Mouse (Mus musculus) heart, postnatal 10 days (tissue): ENCODE data around the gene Pdk2. TPM values are rescaled to one million over a fixed set of nuclear protein-coding genes. Genes with fewer than 3 reads are reported as not detected.

Experiments used
- DNase-seq, 2 experiments: peaks; one replicate each; pipeline ENCODE4 v3.0.0; 2021
- intact Hi-C: fragments of 180-260 bp; cut with DNase I; formaldehyde crosslinking; loops from one replicate; pipeline ENCODE4 v1.15.1; 2025
- total RNA-seq, 2 experiments: library from RNA; stranded (reverse); gene quantifications; 2 replicates each; pipeline ENCODE4 v1.2.3; 2021

Gene Pdk2
- total RNA-seq, 2 experiments from 2014 or later = 261 to 278 TPM

DNA sequence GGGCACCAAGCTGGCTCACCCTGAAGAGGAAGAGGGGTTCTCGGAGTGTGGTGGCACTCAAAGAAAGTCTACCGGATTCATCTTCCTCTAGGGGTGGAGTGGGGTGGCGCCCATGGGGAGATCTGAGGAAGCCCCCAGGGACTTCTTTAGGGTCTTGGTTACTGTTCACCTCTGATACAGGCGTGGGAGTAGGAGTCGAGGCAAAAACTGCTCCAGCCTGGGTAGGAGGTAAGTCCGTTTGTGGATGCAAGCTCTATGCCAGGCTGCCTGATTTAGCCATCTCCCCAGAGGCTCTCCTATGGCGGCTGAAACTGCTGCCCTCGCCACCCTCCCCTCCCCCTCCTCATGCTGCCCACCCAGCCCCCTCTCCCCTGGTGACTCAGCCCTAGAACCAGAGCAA, 31.0 kb upstream of the Pdk2 start:
- intact Hi-C loops = no loop called here
- DNase-seq = no peak

DNA sequence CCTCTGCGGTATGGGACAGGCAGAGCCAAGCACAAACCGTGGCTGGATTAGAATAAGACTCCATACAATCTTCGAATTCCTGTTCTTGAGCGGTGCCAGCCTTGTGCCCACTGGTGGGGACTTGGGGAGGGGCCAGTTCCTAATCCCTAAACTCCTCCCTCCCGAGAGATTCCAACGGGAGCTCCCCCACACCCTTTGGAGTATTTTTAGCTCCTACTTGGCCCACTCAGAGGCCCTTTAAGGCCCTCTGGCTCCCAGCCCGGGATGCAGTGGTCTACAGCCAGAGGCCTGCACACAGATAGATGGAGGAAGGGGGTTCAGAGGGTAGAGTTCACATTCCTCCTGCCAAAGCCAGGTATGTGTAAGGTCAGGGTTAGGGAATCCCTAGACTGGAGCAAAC, 30.1 kb upstream of the Pdk2 start:
- peak; percentile 84 to 85 for DNase-seq
- intact Hi-C loops = no loop called here

DNA sequence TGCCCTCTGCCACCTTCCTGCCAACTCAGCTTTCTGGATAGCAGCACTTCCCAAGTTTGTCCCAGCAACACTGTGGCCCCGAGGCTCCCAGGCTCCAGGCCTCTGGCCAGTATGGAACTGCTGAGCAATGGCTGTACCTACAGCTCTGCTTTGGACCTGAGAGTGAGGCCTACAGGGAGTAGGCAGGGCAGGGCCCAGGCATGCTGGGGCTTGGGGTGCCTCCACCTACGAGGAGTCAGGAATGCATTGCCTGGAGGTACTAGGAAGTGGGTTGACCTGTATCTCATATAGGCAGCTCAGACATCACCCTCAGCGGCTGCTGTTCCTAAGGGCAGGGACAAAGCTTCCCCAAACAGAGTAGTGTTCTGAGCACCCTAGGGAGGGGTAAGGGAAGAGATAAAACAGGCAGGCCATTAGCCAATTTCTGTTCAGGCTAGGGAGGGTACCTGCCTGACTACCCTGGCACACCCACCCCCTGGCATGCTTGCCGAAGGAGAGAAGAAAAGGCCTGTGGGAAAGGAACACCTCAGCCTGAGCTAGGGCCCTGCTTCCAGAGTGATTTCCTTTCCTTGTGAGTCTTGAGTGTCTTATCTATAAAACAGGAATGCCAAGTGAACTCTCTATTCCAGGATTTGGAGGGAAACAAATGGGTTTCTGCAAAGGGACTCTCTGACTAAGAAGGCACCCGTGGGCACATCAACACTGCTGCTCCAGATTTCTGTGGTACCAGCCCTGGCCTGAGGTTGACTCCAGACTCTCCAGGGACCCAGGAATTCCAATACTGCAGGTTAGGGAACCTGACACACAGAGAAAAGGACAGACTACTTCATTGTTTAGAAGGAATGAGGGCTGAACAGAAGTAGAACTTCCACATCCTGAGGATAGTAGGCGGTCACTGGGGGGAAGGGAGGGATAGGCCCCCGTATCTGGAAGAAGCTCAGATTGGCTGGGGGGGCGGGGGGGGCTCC, 29.3 kb upstream of the Pdk2 start:
- DNase-seq = no peak
- intact Hi-C loops = no loop called here

DNA sequence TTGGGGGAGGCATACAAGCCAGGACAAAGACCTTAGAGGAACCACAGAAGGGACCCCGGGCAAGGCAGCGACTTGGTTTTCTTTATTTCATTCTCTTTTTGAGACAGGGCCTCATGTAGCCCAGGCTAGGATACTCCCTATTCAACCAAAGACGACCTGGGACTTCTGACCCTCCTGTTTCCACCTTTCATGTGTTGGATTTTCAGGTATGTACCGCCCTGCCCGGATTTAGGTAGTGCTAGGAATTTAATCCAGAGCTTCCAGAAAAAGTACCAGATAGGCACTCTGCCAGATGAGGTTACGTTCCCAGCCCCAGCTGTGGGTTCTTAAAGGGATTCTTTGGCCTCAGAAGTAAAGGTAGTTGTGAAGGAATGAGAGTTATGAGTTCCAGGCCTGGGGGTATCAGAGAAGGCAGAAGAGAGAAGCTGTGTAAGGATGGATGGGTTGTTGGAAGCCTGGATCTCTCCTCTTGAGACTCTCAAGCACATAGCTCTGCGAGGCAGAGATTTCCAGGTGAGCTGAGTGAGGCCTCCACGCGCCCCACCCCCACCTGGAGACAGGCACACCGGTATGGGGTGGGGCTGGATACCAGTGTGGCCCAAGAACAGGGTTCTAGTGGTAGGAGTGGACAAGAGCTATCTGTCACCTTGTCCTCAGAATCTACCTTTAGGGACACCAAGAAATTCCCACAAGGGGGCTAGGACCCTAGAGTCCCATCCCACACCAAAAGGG, 28.2 kb upstream of the Pdk2 start:
- intact Hi-C loops = no loop called here

DNA sequence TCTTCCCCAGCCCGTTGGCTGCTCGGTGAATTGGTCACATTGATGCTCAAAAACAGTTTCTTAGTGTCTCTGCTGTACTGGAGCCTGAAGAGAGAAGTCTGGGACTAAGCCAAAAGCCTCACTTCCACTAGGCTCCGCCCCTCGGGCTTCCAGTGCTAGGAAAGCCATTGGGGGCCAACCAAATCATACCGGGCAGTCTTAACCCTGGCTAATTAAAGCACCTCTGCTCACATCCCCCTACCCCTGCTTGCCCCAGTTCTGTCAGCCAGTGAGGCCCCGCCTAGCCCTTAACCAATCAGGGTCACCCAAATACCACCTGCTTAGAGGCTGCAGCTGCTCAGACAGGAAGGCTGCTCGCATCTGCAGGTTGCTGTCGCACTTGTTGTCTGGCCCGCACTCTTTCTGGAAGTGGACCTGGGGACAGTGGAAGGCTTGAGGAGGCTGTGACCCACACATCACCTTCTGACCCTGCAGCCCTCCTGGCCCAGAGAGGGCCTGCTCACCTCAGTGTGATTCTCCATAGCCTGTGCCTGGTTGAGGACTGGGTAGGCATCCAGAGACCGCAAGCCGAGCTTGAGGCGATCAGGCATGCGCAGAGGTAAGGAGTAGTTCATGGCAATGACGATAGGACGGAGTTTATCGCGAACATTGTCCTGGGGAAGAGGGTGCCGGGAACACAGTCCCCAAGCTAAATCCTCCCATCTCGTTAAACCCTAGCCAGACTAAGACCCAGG, 15.8 kb upstream of the Pdk2 start:
- intact Hi-C loops = no loop called here

More for the DNA sequence above, 28.2 kb upstream of the Pdk2 start:
- no peak for DNase-seq

DNA sequence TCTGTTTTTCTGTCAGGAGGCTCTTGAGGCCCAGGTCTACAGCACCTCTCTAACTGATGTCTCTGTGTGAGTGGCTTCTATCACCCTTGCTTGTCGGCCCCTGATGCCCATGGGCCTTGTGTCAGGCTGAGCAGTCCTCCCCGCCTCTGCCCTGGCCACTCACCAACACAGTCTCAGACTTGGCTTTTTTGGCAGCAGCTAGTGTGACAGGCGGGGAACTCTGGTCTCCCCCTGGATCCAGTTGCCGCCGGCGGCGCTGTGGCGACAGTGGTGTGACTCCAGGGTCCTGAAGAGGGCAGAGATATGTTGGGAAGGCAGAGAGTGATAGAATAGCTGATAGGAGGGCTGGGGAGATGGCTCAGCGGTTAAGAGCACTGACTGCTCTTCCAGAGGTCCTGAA, 11.9 kb upstream of the Pdk2 start:
- intact Hi-C loops = no loop called here
- DNase-seq = peak in 1 of 2 experiments; percentile 20

More for the DNA sequence above, 15.8 kb upstream of the Pdk2 start:
- peak in 1 of 2 experiments; percentile 19 for DNase-seq

DNA sequence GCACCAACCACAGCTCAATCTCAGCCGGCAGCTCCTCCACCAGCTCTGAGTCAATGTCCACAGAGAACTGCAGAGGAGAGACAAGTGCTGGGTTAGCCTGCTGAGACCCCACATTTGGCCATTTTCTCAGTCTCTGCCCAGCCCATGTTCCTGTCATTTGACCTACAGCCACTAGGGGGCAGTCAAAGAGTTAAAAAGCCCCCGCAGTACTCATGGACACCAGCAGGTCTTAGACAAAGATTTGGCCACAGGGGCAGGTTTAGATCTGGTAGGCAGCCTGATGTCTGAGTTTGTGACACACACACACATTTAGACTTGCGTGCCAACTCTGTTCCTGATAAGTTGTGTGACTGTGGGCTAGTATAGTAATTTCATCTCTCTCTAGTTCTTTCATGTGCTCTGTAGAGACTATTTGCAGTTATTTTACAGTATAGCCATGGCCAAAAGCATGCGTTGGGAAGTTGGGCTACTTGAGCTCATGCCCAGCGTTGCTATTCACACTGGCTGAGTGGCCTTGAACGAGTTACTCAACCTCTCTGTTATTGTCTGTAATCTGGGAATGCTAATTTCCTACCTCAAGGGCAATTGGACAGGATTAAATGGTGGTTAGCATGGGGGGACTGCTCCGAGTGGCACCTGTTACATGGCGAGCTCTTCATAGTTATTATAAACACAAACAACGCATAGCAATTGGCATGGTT, 6.0 kb upstream of the Pdk2 start:
- intact Hi-C loops = loop anchor here (1.0 to 10.0 kb wide), 4 partner anchors 28 to 208 kb away; no protein-coding TSS in a partner anchor
- DNase-seq = peak; percentile 69 to 80

DNA sequence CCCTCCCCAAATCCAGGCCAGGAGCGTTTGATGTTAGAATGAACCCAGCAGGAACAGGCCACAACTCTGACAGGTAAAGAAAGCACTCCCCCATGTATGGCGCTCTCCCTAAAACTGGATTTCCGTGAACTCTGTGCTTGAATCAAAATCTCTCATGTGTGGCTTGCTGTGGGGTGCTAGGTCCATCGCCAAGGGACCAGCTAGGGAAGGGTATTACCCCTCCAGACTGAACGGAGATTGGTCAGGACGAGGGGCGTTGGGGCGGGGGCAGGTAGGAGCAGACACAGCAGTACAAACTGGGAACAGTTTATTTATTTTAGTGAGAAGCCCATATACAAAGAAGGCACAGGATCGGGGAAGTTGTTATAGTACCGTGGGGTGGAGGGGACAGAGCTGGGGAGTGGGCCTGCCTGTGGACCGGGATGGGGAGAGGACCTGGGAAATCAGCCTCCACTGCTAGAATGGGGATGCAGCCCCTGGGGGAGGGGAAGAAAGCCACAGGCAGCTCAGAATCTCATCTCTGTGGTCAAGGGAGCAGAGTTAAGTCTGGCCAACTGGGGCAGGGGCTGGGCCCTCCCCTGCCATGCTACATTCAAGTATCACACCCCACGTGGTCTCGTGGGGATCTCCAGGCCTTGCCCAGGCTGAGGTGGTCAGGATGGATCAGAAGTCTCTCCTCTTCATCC, 3.2 kb upstream of the Pdk2 start:
- no peak for DNase-seq
- intact Hi-C loops = loop anchor here (5.0 to 10.0 kb wide), 2 partner anchors 67 to 210 kb away; partner anchors contain the start of gene Sgca

DNA sequence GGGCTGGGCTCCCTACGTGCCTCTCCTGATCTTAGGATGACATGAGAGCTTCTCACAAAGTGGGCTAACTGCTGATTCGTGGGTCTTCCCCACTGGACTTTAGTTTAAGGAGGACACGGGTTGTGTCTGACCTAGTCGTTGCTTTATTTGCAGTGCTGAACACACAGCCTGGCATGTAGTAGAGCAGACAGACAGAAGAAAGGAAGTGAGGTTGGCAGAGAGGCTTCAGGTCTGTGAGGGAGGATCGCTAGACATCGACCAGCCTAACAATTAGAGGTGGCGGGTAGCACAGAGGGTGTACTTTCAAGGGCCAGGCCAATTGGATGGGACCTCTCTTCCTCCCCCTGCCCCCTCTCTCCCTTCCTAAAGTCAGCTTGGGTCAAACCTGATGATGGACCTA, 2.5 kb upstream of the Pdk2 start:
- intact Hi-C loops = loop anchor here (2.0 to 10.0 kb wide), 3 partner anchors 66 to 211 kb away; partner anchors contain the start of gene Sgca
- no peak for DNase-seq

DNA sequence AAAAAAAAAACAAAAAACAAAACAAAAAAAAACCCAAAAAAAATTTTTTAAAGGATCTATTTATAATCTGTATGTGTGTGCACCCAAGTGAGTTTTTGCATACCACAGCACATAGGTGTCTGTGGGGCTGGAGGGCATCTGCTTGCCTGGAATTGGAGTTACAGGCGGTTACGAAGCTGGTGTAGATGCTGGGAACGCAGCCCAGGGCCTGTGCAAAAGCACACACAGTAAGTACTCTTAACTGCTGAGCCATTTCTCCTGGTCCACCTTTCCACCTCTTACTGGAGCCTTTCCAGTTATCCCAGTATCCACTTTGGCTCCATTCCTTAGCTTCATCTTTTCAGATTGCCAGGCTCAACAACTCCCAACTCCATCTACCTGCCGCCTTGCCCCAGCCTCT, 1.9 kb upstream of the Pdk2 start:
- DNase-seq = no peak

DNA sequence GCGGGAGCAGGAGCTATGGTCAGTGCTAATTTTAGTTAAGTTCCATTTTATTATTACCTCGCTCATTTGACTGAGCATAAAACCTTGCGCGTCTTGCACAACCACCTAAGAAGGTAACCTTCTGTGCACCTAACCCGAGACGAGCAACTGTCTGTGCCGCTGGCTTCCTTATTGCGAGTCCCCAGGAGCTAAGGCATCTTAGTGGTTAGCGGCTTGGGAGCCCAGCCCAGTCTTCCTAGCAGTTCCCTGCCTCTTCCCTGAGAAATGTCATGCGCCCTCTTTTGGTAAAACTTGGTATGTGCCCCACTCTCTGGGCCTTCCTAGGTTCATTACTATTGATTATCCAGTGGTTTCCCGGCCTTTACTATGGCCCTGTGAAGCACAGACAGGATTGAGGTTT, 942 bp upstream of the Pdk2 start:
- peak; percentile 87 to 90 for DNase-seq
- intact Hi-C loops = loop anchor here (2.0 to 10.0 kb wide), 3 partner anchors 65 to 213 kb away; partner anchors contain the start of gene Sgca

More for the DNA sequence above, 1.9 kb upstream of the Pdk2 start:
- intact Hi-C loops = loop anchor here (2.0 to 10.0 kb wide), 3 partner anchors 66 to 212 kb away; partner anchors contain the start of gene Sgca

DNA sequence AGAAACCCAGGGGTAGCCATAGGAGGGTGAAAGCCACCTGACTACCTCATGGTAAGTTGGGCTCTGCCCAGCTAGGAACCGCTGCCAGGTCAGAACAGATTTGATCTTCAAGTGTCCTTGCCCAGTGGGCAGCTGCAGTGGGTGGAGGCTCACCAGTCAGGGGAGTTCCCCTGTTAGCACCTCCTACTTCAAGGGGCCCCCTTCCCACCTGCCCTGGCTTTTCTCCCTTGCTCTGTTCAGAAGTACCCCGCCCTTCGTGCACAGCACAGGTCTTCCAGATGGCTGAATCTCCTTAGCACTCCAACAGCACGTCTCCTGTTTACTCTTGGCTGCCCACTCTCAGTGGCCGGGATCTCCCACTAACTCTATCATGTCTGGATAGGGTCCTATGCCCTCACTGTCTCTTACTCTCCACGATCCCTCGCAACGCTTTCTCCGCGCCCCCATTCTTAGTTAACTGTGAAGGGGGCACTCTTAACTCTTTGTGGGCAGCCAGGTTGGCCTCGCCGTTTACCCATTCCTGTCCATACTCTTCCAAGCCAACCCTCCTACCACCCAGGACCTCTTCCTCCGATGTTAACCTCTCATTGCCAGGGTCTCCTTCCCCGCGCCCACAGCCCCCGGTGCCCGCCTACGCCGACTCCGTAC, 539 bp downstream of the Pdk2 start:
- peak; percentile 90 to 92 for DNase-seq
- intact Hi-C loops = loop anchor here (5.0 to 10.0 kb wide), 2 partner anchors 63 to 214 kb away; partner anchors contain the start of gene Sgca

DNA sequence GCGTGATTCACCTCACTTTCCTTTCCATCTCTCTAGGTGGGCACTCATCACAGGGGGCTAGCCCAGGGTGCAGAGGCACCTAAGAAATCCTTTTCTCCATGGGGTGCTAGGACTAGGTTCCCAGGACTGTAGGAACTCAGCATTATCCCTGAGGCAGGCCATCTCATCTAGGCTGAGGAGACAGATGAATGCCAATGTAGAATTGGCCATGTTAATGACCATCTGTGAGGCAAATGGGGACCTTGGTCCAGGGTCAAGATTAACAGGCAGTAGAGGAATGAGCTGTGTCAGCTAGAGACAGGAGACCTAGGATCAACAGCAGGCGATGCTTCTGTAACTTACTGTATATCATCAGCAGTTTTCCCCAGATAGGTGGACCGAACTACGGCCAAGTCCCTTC, 1.4 kb downstream of the Pdk2 start:
- intact Hi-C loops = loop anchor here (5.0 to 10.0 kb wide), 2 partner anchors 62 to 215 kb away; partner anchors contain the start of gene Sgca
- DNase-seq = no peak

DNA sequence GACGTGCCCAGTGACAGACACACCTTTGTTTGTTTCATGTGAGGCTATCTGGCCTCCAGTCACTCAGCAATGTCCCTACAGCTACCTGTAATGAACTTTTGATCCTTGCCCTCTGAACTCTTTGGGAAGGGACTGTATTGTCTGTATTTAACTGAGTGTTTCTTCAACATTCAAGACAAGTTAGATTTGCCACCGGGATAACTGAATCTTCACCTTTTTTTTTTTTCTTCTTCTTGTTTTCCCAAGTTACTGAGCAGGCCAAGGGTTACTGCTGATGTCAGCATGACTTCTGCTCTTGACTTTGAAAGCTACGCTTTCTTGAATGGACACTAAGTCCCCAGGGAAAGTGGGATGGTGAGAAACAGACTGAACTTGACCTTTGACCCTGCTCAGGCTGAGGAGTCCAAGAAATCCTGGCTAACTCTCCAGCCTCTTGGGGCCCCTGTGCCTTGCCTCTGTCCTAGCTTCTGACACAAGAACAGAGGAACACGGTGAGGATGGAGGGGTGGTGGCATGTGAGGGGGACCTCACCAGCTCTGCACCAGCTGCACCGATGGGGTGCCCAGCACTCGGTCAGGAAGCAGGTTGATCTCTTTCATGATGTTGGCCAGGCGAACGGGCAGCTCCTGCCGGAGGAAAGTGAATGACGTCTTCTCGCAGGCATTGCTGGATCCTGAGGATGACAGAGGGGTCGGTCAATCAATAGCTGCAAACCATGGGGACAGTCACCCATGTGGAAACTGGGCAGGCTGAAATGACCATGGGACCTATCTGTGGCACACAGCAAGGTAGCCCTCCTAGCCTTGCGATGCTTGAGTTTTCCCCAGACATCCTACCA, 2.1 kb downstream of the Pdk2 start:
- intact Hi-C loops = no loop called here
- no peak for DNase-seq

DNA sequence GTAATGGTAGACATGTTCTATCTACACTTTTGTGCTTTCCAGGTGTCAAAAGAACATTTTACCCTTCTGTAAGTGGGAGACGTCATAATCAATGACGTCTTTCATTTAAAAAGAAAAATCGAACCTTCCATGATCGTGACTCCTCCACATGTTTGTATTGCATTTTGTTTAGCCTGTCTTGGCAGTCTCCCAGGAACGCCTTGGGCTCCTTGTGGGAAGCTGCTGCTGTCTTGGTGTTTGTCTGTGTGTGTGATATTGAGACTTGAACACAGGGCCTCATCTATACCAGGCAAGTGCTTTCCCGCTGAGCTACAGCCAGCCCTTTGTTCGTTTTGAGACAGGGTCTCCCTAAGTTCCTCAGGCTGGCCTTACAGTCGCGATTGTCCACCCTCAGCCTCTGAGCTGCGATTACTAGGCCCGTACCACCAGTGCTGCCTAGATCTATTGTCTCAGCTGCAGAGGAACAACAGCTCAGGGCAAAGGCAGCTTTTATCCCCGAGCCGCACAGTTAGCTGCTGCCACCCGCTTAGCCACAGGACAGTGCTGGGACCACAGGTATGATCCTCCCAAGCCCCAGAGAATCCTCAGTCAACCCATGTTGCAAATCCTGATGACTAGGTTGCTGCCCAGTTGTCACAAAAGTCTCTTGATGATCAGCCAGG, 2.9 kb downstream of the Pdk2 start:
- no peak for DNase-seq
- intact Hi-C loops = no loop called here

DNA sequence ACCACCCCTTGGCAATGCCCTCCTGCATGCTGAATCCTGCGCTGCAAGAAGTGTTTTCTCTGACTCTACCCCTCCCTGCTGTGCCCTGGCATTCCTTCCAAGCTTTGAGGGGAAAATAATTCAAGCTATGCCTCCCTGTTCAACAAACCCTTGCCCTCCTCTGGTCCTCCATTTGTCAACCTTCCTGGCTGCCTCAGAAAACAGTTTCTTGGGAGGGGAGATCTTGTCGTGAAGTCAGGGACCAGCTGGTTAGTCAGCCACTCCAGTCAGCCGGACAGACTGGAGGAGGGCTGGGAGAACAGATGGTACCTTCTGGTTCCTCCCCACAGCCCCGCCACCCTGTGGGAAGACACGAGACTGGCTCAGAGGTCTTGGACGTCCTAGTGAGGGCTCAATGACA, 3.8 kb downstream of the Pdk2 start:
- intact Hi-C loops = no loop called here

DNA sequence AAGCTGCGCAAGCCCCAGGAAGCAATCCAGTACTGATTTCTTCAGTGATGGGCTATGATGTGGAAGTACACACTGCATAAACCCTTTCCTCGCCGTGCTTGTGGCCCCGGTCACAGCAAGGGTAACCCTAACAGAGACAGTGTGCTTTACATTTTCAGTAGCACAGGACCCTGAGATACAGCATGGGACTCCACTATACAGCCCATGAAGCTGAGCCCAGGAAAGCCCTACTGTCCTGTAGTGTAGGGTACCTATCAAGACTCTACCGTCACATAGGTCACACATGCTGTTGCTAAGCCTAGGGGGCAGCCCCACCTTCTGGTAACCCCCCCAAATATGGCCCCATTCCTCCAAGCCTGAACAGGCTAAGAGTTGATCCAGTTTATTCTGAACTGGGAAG, 4.6 kb downstream of the Pdk2 start:
- DNase-seq = no peak
- intact Hi-C loops = no loop called here

More for the DNA sequence above, 3.8 kb downstream of the Pdk2 start:
- DNase-seq = no peak
